Mouse (Mus musculus): ENCODE data around the gene Dpp8. TPM values are rescaled to one million over a fixed set of nuclear protein-coding genes. Genes with fewer than 3 reads are reported as not detected.
A peak's percentile ranks its signal among the peaks of the same experiment; 100 is the strongest.
"Not testable (repeated sequence)": the region's sequence is repeated elsewhere in the genome, so short reads cannot be mapped to it uniquely, and the experiment has no call there.

Dpp8 gene
- total and polyA plus RNA-seq, 3 experiments = 42.2 to 61.0 (median 56.6) TPM

DNA sequence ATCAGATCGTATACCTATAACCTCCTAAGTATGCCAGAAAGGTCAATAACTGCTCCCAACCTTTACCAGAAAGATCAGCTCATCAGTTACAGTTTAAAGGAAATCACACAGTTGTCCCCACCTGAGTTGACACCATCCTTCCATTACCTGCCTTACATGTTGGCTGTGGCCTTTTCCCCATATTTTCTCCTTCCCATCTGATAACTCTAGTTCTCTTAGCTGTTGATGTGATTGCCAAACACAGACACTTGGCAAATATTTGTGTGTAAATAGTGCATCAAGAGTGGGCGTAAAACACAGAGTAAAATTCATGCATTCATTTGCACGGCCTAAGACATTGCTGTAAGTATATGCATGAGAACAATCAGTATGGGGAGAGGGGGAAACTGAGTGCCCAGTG lies 8.8 kb upstream of the Dpp8 start:
- Histone ChIP-seq H3K4me3 (no peak overlapping the region), H3K4me1 (ENCODE audit: control insufficient read depth, insufficient read depth, low read length) (peaks cover 5% of the 10 kb centered on the region), H3K27ac (no peak overlapping the region), H3K27me3 (ENCODE audit: control insufficient read depth, insufficient read depth, low read length) (no peaks in the 10 kb centered on the region), H3K9ac (ENCODE audit: low read depth, low read length) (no peak overlapping the region), H3K79me2 (replicated peaks; ENCODE audit: control insufficient read depth, insufficient read depth, low read length) (peaks cover 4% of the 10 kb centered on the region; the same call in 1 of the 2 replicates), H3K36me3 (ENCODE audit: control insufficient read depth, insufficient read depth, low read length) (no peaks in the 10 kb centered on the region)
- intact Hi-C loops (cut with DNase I) = loop anchor here (10.0 kb wide), 1 partner anchor 219 kb away; no protein-coding TSS in a partner anchor
- TF ChIP-seq EP300 (IDR thresholded peaks at IDR 0.05; ENCODE audit: insufficient read depth, low read depth, low read length) = no peak
- no peak for TF ChIP-seq POLR2A (IDR thresholded peaks at IDR 0.05; ENCODE audit: insufficient read depth, low read depth, low read length)
- no peak for TF ChIP-seq CTCF (IDR thresholded peaks at IDR 0.05)
- no peak for DNase-seq
- WGBS = 96% methylated on average over 3 of the region's 3 CpGs

- intact Hi-C loops (cut with DNase I) = loop anchor here (10.0 kb wide), 1 partner anchor 222 kb away; no protein-coding TSS in a partner anchor
- Histone ChIP-seq H3K9ac (ENCODE audit: low read depth, low read length) (no peak overlapping the region), H3K36me3 (ENCODE audit: control insufficient read depth, insufficient read depth, low read length) (no peaks in the 10 kb centered on the region), H3K4me1 (ENCODE audit: control insufficient read depth, insufficient read depth, low read length) (peaks cover 2% of the 10 kb centered on the region; the same call in 1 of the 2 replicates), H3K27me3 (ENCODE audit: control insufficient read depth, insufficient read depth, low read length) (no peaks in the 10 kb centered on the region), H3K4me3 (no peak overlapping the region), H3K27ac (no peak overlapping the region), H3K79me2 (replicated peaks; ENCODE audit: control insufficient read depth, insufficient read depth, low read length) (no peaks in the 10 kb centered on the region)
- DNase-seq = no peak
- WGBS = 81% methylated on average over 7 of the region's 7 CpGs
- TF ChIP-seq POLR2A (IDR thresholded peaks at IDR 0.05; ENCODE audit: insufficient read depth, low read depth, low read length) (no peak), CTCF (IDR thresholded peaks at IDR 0.05) (no peak), EP300 (IDR thresholded peaks at IDR 0.05; ENCODE audit: insufficient read depth, low read depth, low read length) (no peak)
Observed at GRCm38 (mm10) chr9:65027241-65027640, 5.0 kb upstream of the Dpp8 start.

GRCm38 (mm10) chr9:65028313-65028712 lies 3.9 kb upstream of the Dpp8 start:
- Histone ChIP-seq H3K27me3 (ENCODE audit: control insufficient read depth, insufficient read depth, low read length) (no peaks in the 10 kb centered on the region), H3K4me3 (no peak overlapping the region), H3K4me1 (ENCODE audit: control insufficient read depth, insufficient read depth, low read length) (no peaks in the 10 kb centered on the region; the same call in 1 of the 2 replicates), H3K27ac (no peak overlapping the region), H3K36me3 (ENCODE audit: control insufficient read depth, insufficient read depth, low read length) (no peaks in the 10 kb centered on the region), H3K79me2 (replicated peaks; ENCODE audit: control insufficient read depth, insufficient read depth, low read length) (no peaks in the 10 kb centered on the region), H3K9ac (ENCODE audit: low read depth, low read length) (no peak overlapping the region)
- no peak for DNase-seq
- no peak for TF ChIP-seq CTCF (IDR thresholded peaks at IDR 0.05)
- no peak for TF ChIP-seq EP300 (IDR thresholded peaks at IDR 0.05; ENCODE audit: insufficient read depth, low read depth, low read length)
- no peak for TF ChIP-seq POLR2A (IDR thresholded peaks at IDR 0.05; ENCODE audit: insufficient read depth, low read depth, low read length)
- intact Hi-C loops (cut with DNase I) = loop anchor here (10.0 kb wide), 1 partner anchor 224 kb away; no protein-coding TSS in a partner anchor
- 93% methylated on average over 5 of the region's 5 CpGs for WGBS

GRCm38 (mm10) chr9:65031355-65031754 lies 859 bp upstream of the Dpp8 start:
- 55% methylated on average over 5 of the region's 5 CpGs for WGBS
- H3K4me1 ChIP-seq (ENCODE audit: control insufficient read depth, insufficient read depth, low read length); H3K79me2 ChIP-seq (replicated peaks; ENCODE audit: control insufficient read depth, insufficient read depth, low read length); H3K4me3 ChIP-seq; H3K36me3 ChIP-seq (ENCODE audit: control insufficient read depth, insufficient read depth, low read length); H3K9ac ChIP-seq (ENCODE audit: low read depth, low read length); H3K27ac ChIP-seq; H3K27me3 ChIP-seq (ENCODE audit: control insufficient read depth, insufficient read depth, low read length): not testable (repeated sequence)
- peak; percentile 23; the same call in 1 of the 2 replicates for TF ChIP-seq CTCF (IDR thresholded peaks at IDR 0.05)
- intact Hi-C loops (cut with DNase I) = loop anchor here (5.0 kb wide), 3 partner anchors 91 to 294 kb away; partner anchors contain the start of gene Rab11a
- peak in 1 of 2 experiments; percentile 48 for DNase-seq

- H3K27ac ChIP-seq = peak overlapping the region; percentile 99
- no peak for DNase-seq
- TF ChIP-seq EP300 (IDR thresholded peaks at IDR 0.05; ENCODE audit: insufficient read depth, low read depth, low read length) (no peak), CTCF (IDR thresholded peaks at IDR 0.05) (no peak), POLR2A (IDR thresholded peaks at IDR 0.05; ENCODE audit: insufficient read depth, low read depth, low read length) (no peak)
- no peak overlapping the region for H3K9ac ChIP-seq (ENCODE audit: low read depth, low read length)
- H3K4me3 ChIP-seq = peak overlapping the region; percentile 95
- no peaks in the 10 kb centered on the region for H3K27me3 ChIP-seq (ENCODE audit: control insufficient read depth, insufficient read depth, low read length)
- 42% methylated on average over 4 of the region's 4 CpGs for WGBS
- H3K4me1 ChIP-seq (ENCODE audit: control insufficient read depth, insufficient read depth, low read length) = peaks cover 3% of the 10 kb centered on the region; the same call in 1 of the 2 replicates
- H3K79me2 ChIP-seq (replicated peaks; ENCODE audit: control insufficient read depth, insufficient read depth, low read length) = no peaks in the 10 kb centered on the region; the same call in 1 of the 2 replicates
- peaks cover 12% of the 10 kb centered on the region for H3K36me3 ChIP-seq (ENCODE audit: control insufficient read depth, insufficient read depth, low read length)
- intact Hi-C loops (cut with DNase I) = loop anchor here (1.0 to 5.0 kb wide), 4 partner anchors 10 to 295 kb away; partner anchors contain the start of gene Rab11a
Observed at GRCm38 (mm10) chr9:65031894-65032268, 333 bp upstream of the Dpp8 start.

DNA sequence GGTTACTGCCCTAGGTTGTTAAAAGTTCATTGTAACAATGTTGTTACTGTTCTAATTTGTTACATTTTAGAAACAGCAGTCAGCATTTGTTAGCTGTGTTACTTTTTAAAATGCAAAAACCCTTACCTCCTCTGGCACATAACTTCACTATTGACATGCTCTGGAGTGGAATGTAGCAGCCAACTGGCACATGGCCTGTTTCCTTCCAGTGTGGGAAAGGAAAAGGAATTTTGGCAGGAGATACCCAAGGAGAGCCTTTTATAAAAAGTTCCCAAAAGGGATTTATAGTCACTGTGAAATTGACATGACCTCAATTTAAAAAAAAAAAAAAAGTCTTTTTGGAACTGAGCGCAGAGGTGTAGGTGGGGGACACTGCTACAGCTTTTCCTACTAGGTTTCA lies 4.2 kb downstream of the Dpp8 start:
- no peaks in the 10 kb centered on the region for H3K27me3 ChIP-seq (ENCODE audit: control insufficient read depth, insufficient read depth, low read length)
- peaks cover 6% of the 10 kb centered on the region for H3K4me1 ChIP-seq (ENCODE audit: control insufficient read depth, insufficient read depth, low read length)
- no peak overlapping the region for H3K4me3 ChIP-seq
- intact Hi-C loops (cut with DNase I) = no loop called here
- peaks cover 22% of the 10 kb centered on the region for H3K36me3 ChIP-seq (ENCODE audit: control insufficient read depth, insufficient read depth, low read length)
- H3K9ac ChIP-seq (ENCODE audit: low read depth, low read length) = no peak overlapping the region
- no peaks in the 10 kb centered on the region; the same call in 1 of the 2 replicates for H3K79me2 ChIP-seq (replicated peaks; ENCODE audit: control insufficient read depth, insufficient read depth, low read length)
- TF ChIP-seq CTCF (IDR thresholded peaks at IDR 0.05) (no peak), POLR2A (IDR thresholded peaks at IDR 0.05; ENCODE audit: insufficient read depth, low read depth, low read length) (no peak), EP300 (IDR thresholded peaks at IDR 0.05; ENCODE audit: insufficient read depth, low read depth, low read length) (0 out of 2 replicates have a peak, but pooled peaks have one; percentile 7)
- peak overlapping the region; percentile 69 for H3K27ac ChIP-seq
- WGBS = 49% methylated on average over 1 of the region's 1 CpGs
- DNase-seq = peak; percentile 63 to 76
